Mouse (Mus musculus): Measurements from ENCODE around the gene Bcl6.

The Bcl6 gene

DNA sequence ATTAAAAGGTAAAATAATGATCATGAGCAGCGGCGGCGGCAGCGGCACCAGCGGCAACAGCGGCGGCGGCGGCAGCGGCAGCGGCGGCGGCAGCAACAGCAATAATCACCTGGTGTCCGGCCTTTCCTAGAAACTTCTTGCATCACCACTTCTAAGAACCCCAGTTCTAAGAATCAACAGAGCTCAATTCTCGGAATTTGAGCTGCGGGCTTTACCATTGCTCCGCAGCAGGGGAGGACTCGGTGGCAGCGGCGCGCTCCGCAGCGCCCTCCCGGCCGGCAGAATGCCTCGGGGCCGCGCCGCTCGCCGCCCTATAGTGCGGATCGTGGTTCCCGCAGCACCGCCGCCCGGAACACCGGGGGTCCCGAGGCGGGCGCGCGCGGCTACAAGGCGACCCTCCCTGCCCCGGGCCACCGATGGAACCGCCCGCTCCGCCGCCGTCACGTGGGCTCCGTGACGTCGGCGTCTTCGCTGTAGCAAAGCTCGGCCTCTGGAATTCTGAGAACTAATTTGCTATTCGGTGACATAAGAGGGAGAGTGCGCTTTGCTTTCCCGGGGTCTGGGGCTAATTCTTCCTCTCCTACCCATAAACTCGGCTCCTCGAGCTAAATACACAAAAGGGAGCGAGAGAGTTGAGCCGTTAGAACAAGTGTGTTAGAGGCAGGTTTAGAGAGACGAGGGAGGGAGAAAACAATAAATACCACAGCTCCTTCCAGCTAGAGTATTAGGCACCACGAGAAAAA, at the start of gene Bcl6, which contains the start of gene Gm37419:
Gene Bcl6, minus strand, starts transcription at position 387 of the 743 bp plus-strand sequence.
Gene Gm37419, plus strand, starts transcription at position 17 of the 743 bp plus-strand sequence.
- DNase-seq: peak; percentile 85 to 91

DNA sequence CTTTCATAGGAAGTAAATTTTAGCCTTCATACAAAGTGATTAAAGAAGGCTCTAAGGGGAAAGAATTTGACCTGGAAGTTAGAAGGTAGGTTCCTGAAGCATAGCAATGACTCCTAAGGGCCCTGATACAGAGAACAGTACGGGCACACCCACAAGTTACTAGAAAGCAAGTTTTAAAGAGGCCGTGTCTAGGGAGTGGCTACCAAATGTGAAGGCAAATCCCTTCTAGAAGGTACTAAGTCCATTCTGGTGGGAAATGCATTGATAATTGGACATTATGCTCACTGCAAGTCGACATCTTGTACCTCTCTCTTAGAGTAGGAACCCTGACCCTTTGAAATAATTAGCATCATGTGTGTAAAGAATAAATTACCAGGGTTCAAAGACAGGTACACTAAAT, 47.7 kb upstream of the Bcl6 start:
- no peak for DNase-seq

DNA sequence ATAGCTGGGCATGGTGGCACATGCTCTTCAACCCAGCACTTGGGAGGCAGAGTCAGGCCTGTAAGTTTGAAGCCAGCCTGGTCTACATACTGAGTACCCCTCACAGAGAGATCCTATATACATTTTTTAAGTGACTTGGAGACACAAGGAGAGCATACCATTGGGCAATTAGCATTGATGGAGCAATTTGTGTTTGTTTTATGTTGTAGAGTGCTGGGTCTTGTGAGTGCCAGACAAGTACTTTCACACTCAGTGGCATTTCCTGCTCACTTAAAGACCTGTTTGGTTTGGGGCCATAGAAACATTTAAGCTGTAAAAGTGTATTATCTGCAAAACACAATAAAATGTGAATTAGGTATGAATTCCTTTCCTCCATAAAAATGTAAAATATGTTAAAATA, 47.1 kb upstream of the Bcl6 start:
- no peak for DNase-seq

DNA sequence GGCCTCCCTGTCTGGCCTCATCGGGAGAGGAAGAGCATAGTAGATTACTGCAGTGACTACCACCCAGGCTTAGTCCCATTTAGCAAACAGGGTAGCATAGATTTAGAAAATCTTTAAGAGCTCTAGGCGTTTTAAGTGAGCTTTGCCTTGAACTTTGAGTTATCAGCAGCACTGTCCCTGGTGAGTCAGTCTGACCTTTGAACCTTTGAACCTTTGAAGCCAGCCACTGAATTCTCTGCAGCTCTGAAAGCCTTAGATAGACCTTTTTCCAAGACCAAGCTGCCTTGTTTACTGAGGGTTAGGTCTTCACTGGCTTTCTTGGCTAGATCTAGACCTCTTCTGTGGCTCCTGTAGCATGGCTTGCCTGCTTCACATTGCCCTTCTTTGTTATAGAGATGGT, 45.8 kb upstream of the Bcl6 start:
- DNase-seq: no peak

DNA sequence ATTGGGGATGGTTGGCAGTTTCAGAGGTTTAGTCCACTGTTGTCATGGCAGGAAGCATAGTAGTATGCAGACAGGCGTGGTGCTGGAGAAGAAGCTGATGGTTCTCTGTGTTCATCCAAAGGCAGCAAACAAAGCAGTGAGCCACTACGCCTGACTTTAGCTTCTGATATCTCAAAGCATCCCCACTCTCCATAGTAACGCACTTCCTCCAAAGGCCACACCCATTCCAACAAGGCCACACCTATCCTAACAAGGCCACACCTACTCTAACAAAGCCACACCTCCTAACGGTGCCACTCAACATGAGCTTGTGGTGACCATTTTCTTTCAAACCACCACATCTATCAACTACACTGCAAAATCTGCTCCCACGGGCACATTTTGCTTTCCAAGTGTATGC, 44.6 kb upstream of the Bcl6 start:
- DNase-seq: no peak

DNA sequence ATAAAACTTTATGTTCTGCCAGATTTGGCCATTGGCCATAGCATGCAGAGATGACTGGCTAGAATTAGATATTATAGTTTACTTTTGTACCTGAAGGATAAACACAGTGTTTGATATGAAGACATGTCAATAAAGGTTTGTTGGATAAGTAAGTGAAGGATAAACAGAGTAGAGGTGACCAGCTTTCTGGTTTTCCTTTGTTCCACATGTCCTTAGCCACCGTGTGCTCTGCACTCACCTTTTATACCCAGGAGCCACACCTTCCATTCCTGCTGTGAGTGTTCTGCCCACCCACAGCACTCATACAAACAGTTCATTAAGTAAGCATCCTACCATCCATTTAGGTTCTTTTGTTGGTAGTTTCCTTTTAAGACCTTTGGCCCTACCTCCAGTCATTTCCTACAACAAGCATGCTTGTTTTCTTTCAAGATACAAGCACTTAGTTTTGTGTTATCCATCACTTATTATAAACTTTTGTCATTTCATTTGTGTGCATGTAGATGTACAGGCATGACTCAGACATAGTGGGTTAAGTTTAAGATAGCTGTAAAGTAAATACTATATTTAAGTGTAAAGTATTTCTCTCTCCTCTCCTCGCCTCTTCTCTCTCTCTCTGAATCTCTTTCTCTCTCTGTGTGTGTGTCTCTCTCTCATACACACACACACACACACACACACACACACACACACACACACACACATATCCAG, 41.5 kb upstream of the Bcl6 start:
- no peak for DNase-seq

DNA sequence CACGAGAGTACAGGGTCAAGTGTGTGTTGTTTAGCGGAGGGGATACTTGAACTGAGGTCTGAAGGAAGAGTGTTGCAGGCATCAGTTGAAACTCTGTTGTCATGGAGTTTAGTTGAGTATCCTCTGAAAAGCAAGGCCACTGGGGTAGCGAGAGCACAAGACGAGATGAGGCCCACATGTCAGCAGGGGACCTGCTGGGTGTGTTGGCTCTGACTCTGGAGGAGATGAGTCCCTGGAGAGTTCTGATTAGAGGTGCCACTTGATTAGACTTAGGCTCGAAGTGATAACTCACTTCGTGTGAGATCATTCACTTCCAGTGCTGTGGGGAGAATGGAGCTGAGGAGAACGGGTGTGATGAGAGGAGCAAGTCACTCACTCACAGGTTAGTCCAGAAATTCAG, 36.8 kb upstream of the Bcl6 start:
- no peak for DNase-seq

DNA sequence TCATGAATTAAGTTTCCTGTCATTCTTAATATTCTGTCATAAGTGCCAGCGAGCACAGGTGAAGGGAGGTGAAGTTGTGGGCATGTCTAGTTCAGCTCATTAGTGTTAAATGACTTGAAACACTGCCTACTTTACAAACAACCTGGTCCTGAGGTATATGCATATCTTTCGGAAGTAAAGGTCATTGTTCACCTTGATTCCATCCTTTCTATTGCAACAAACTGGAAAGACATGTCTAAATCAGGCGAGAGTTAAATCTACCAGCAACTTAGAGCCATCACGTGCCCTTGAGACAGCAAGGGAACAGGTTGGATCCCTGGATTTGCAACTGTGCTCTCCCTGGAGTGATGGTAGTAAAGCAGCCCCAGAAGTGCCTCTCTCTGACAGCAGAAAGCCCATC, 34.0 kb upstream of the Bcl6 start:
- no peak for DNase-seq

DNA sequence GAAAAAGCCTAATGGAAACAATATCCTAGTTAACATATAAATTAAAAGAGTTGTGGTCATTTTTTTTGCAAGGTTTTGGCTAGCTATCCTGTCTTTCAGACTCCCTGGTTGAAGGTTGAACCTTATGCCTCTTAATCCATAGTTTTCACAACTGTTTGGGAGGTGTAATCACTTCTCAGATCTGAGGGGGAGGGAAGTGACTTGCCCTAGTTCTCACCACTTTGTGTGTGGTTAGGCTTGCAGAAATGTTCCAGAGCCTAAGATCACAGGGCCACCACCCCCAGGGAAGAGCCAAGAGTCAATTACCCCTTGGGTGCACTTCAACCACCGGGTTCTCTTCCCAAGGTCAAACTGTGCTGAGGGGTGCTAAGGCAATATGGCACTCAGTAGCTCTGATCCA, 33.1 kb upstream of the Bcl6 start:
- DNase-seq: no peak

DNA sequence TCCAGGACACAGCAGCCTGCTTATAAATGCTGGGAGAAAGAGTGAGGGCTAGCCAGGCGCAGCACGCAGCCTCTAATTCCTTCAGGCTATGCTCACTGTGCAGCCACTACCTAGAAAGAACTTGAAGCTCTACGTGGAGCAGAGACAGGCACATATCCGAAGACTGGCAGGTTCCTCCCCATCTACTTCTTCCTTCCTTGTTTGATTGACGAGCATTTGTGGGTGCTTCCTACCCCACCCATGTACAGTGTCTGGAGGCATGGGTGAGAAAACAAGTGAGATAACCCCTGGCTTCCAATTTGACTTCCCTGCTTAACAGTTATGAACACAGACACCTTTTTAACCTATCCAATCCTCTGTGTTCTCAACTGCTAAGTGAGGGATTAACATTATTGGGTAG, 28.1 kb upstream of the Bcl6 start:
- DNase-seq: no peak

DNA sequence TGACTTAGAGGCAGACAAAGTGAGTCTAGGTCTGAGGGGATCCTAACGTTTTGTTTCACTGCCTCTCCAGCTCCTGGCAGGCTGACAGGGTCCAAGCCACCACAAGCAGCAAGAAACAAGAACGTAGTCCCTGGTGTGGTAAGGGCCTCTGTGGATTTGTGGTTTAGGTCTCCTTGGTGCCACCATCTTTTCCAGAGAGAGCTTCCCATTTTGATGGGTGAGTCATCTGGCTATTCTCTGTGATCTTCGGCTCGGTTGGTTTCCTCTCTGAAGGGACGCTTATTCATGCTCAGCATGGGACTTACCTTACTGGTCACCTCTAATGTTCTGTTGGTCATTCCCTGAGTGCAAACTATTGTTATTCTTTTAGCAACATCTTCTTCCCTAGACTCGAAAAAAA, 27.6 kb upstream of the Bcl6 start:
- DNase-seq: no peak

DNA sequence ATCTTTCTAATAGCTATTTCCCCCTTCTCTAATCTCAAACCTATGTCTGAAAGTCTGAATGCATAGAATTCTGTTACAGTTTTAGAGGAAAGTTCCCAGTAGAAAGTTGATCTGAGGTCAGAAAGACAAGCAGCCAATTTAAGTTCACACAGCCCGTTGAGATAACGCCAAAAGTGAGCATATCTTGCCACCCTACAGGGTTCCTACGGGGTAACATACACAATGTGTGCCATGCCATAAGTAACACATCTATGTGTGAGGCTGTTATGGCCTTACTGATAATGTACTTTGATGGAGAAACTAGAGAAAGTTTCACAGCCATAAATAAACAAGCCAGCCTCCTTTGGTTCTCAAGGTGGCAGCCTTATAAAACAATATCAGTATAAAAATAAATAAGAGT, 25.7 kb upstream of the Bcl6 start:
- DNase-seq: no peak

DNA sequence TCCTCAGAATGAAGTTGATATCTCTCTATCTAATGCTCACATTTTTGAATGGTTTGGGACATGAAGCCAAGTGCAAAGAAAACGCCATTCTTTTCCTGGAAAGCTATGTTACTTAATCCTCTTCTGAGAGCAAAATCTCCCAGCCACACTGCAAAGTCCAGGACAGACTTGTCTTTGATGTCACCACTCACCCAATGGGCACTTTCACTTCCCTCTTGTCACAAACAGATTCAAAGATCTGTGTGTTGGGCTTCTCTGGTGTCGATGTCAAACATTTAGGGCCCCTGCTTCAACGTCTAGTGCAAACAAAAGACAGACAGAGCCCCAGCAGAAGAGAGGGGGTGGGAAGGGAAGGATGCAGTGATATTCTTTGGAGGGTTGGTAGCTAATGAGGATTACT, 23.4 kb upstream of the Bcl6 start:
- no peak for DNase-seq

DNA sequence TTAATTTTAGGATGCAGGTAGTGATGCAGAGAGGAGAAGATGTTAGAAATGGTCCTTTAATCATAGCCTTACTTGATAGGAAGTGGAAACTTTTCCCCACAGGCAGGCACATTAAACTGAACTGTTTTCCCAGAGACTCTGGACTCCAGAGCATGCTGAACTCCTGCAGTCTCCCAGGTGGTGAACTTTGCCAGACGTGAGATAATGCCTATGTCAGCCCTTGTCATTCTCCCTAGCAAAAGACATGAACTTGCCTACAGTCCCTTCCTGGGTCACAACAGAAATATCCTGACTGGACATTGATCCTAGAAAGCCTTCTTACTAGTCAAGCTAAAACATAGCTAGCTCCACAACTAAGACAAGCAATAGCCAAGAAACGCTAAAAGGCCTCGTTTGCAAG, 22.7 kb upstream of the Bcl6 start:
- peak; percentile 47 to 76 for DNase-seq

DNA sequence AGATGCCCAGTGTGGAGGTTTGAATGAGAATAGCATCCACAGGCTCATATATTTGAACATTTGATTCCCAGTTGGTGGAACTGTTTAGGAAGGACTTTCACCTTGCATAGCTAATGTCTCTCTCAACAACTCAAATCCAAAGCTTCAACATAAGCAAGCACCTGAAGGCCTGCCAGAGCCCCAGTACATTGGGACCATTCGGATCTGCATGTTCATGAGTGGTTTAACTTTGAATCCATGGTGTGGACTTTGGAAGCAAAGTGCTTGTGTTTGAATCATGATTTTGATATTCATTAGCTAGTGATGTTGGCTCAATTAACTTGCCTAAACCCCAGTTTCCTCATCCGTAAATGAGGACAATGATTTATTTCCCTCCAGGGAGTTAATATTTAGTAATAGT, 21.2 kb upstream of the Bcl6 start:
- DNase-seq: no peak

DNA sequence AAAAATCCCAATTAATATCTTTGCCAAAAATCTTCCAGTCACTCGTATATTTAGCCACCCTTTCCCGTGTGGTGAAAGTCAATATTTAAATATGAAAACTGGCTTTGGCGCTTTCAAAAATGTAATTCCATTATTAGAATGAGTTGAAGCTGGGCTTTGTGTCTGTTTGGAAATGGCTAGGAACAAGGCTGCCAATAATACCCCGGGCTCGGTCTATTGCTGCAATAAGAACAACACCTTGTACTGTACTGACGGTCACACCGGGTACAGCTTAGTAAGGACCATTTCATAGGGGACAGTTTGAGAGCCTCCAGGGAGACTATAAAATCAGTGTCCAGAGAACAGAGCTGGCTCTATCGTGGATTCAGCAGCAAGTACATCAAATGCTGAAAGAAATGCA, 17.3 kb upstream of the Bcl6 start:
- no peak for DNase-seq

DNA sequence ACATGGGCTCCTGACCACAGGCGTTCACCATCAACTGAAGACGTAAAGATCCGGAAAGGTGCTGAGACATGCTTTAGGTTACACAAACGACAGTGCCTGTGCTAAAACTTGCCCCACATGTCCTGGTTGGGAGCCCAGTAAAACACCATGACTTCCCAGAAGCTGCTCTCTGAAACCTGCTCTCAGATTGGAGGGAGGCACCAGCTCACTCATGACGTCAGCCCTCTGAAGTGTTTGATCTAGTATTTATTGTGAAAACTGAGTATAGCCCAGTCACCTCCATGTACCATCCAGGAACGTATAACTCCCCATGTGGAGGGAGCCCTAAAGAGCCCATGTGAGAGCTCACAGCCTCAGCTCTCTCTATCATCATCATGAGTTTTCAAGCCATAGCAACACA, 9.3 kb upstream of the Bcl6 start:
- DNase-seq: no peak

DNA sequence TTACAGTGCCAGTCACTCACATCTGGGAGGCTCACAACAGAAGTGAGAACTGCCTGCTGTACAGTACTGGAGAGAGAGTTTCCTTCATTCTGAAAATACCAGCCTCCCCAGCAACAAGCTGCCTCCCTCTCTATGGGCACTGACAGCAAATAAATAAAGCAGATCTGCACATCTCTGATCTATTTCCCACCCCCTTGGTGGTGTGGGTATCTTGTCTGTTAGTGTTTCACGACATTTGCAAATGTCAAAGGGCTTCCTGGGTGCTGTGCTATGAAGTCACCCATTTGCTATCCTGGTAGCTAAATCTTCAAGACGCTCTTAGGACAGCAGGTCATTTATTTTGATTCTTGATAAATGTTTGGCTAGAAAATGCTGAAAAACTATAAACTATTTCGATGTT, 8.6 kb upstream of the Bcl6 start:
- DNase-seq: no peak

DNA sequence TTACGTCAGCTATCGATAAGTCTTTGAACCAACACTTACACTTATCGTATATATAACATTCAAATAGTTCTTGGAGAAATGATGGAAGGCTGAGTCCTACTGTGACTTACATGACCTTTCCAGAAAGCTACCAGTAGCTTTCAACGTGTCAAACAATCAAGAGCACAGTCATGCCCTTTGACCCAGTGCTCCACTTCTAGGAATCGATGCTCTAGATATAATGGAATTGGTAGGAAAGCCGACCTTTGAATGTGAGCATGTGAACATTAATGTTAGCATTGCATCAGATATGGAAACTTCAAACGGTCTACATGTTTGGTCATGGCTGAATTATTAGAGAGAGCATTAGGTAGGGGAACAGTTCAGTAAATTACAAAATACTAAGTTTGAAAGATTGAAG, 7.7 kb upstream of the Bcl6 start:
- DNase-seq: no peak

DNA sequence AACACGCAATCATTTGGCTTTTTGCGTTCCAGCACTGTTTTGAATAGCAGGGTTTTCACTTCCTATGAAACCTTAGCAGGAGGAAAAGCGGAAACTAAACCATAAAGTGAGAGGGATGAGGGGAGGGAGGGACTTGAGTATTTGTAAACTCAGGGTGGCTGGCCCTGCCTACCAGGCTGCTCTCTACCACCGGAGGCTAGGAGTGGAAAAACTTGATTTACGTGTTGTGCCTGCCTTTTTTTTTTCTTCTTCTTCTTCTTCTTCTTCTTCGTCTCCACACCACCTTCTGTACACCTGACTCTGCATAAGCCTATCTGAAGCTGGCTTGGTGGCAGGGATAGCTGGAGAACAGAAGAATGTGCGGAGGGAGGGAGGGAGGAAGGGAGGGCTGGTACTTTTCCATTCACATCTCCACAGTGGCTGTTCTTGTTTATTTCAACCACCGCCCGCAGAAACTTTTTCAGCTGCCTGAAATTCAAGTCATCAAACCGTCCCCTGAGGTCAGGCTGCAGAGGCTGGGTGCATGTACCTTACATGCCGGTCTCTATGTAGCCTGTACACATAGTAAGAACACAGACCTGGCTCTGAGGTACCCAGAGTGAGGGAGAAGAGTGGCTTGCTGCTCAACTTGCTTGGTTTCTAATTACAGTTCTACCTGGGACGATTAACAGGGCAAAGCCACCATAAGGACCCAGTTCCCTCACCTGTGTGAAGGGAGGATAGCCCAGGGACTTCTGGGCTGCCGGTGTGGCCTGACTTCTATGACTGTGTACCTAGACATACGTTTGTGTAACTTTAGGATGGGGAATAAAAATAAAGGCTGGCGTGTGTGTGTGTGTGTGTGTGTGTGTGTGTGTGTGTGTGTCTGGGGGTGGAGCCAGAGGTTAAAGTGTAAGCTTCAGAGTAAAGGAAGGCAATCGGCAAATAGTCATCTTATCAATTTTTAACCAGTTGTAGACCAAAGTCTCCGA, 5.0 kb upstream of the Bcl6 start:
- peak; percentile 76 to 84 for DNase-seq

DNA sequence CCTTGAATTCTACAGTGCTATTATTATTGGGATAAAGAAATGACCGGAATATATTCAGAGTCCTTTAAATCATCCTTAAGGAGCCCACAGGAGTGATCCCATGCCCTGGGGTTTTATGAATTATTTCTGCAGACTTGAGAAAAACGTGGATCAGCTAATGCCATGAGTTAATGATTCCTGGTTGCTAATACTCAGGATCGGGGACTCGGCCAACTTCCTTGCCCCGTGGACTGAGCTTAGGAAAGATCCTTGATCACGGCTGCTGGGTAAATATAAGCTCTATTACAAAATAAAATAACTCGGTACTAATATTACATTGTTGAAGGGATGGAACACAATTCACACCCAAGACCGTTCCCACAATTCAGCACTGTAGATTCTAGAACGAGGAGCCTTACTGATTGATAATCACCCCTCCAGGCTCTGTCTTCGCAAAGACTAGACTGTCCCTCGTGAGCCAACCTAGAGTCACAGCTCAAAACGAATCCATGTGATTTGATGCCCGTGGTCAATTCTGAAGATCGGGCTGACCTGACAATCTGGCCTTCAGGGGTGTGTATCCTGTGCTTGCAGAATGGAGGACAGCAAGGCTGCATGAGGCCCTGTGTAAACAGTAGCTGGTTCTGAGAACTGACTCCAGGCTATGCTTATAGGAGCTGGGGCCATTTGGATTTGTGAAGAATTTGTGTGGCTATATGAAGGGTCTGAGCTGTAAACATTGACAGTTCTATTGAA, 3.4 kb upstream of the Bcl6 start:
- DNase-seq: peak; percentile 58 to 71

DNA sequence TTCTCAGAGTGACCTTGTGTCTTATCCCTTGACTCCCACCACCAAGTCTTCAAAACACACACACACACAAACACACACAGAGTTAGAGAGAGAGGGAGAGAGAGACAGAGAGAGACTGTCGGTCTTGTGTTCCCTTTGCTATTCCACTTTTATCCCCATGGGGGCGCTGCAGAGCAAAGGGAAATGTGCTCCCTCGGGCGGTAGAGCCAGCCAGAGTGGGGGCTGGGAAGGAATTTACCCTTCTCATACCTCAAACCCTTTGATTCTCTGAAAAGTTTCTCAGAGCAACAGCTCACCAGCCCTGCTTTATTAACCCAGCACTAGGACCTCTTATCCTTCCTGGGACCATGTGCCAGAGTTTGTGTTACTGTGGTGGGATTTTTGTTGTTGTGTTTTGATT, 2.5 kb upstream of the Bcl6 start:
- peak; percentile 92 to 96 for DNase-seq
